Mouse (Mus musculus): ENCODE measurements around the gene Cdr1. TPM values are rescaled to one million over a fixed set of nuclear protein-coding genes. Genes with fewer than 3 reads are reported as not detected.

Cdr1 gene
- not detected in 2 replicates for total RNA-seq (2014; rRNA removed)
- polyA plus RNA-seq (2015; fragmentation: Nextera tagmentation; extraction: Ambion mirVana), result 1.7 and 4.0 TPM in 2 replicates

- Histone ChIP-seq H3K27me3 (ENCODE audit: insufficient read depth, low read length) (no peaks in the 10 kb centered on the region), H3K36me3 (ENCODE audit: insufficient read depth, low read length) (0 out of 2 replicates have a peak, but pooled peaks cover 3% of the 10 kb centered on the region), H3K9me3 (ENCODE audit: low read length) (no peaks in the 10 kb centered on the region; the same call in 1 of the 2 replicates), H3K27ac (no peak within 1 kb of the TSS), H3K9ac (replicated peaks; ENCODE audit: low read length) (no peak within 1 kb of the TSS), H3K4me1 (ENCODE audit: insufficient read depth, low read length) (no peaks in the 10 kb centered on the region), H3K4me3 (ENCODE audit: low read length) (no peak within 1 kb of the TSS), H3K4me2 (ENCODE audit: low read depth, low read length) (no peak within 1 kb of the TSS)
- no peak for DNase-seq (ENCODE audit: low spot score)
- TF ChIP-seq CTCF (IDR thresholded peaks at IDR 0.05; ENCODE audit: low read depth), result no peak
- no peak for ATAC-seq
- whole genome bisulfite sequencing, result 97% methylated on average over 6 of the region's 6 CpGs
Observed at GRCm38 (mm10) chrX:61185458-61185857, at the start of gene Cdr1. TSS of gene Cdr1 (minus strand) at chrX:61185558.

GRCm38 (mm10) chrX:61185869-61186268, 511 bp upstream of the Cdr1 start:
- 0 out of 2 replicates have a peak, but pooled peaks cover 3% of the 10 kb centered on the region for H3K36me3 ChIP-seq (ENCODE audit: insufficient read depth, low read length)
- H3K4me2 ChIP-seq (ENCODE audit: low read depth, low read length), result no peak overlapping the region
- WGBS, result 96% methylated on average over 6 of the region's 6 CpGs
- no peaks in the 10 kb centered on the region; the same call in 1 of the 2 replicates for H3K9me3 ChIP-seq (ENCODE audit: low read length)
- DNase-seq (ENCODE audit: low spot score) (no peak), ATAC-seq (no peak)
- H3K27me3 ChIP-seq (ENCODE audit: insufficient read depth, low read length), result no peaks in the 10 kb centered on the region
- TF ChIP-seq CTCF (IDR thresholded peaks at IDR 0.05; ENCODE audit: low read depth), result no peak
- no peak overlapping the region for H3K9ac ChIP-seq (replicated peaks; ENCODE audit: low read length)
- no peak overlapping the region for H3K4me3 ChIP-seq (ENCODE audit: low read length)
- H3K27ac ChIP-seq, result no peak overlapping the region
- H3K4me1 ChIP-seq (ENCODE audit: insufficient read depth, low read length), result no peaks in the 10 kb centered on the region

GRCm38 (mm10) chrX:61166519-61166918, 18.8 kb downstream of the Cdr1 start:
- peak; percentile 57 for TF ChIP-seq CTCF (IDR thresholded peaks at IDR 0.05; ENCODE audit: low read depth)
- DNase-seq (ENCODE audit: low spot score) (peak; percentile 66), ATAC-seq (no peak)
- no peaks in the 10 kb centered on the region for H3K9me3 ChIP-seq (ENCODE audit: low read length)
- no peak overlapping the region for H3K4me3 ChIP-seq (ENCODE audit: low read length)
- H3K4me1 ChIP-seq (ENCODE audit: insufficient read depth, low read length), result no peaks in the 10 kb centered on the region
- H3K36me3 ChIP-seq (ENCODE audit: insufficient read depth, low read length), result no peaks in the 10 kb centered on the region
- no peak overlapping the region for H3K4me2 ChIP-seq (ENCODE audit: low read depth, low read length)
- H3K27me3 ChIP-seq (ENCODE audit: insufficient read depth, low read length), result no peaks in the 10 kb centered on the region
- H3K9ac ChIP-seq (replicated peaks; ENCODE audit: low read length), result no peak overlapping the region
- H3K27ac ChIP-seq, result no peak overlapping the region
- 34% methylated on average over 2 of the region's 2 CpGs for WGBS

GRCm38 (mm10) chrX:61161249-61161648, 24.1 kb downstream of the Cdr1 start:
- H3K9ac ChIP-seq (replicated peaks; ENCODE audit: low read length), result no peak overlapping the region
- 64% methylated on average over 2 of the region's 2 CpGs for WGBS
- H3K9me3 ChIP-seq (ENCODE audit: low read length), result no peaks in the 10 kb centered on the region
- TF ChIP-seq CTCF (IDR thresholded peaks at IDR 0.05; ENCODE audit: low read depth), result peak; percentile 57; the same call in 1 of the 2 replicates
- no peak for ATAC-seq
- H3K27me3 ChIP-seq (ENCODE audit: insufficient read depth, low read length), result no peaks in the 10 kb centered on the region
- DNase-seq (ENCODE audit: low spot score), result peak; percentile 39
- no peak overlapping the region for H3K4me3 ChIP-seq (ENCODE audit: low read length)
- no peak overlapping the region for H3K27ac ChIP-seq
- H3K4me2 ChIP-seq (ENCODE audit: low read depth, low read length), result no peak overlapping the region
- H3K4me1 ChIP-seq (ENCODE audit: insufficient read depth, low read length), result no peaks in the 10 kb centered on the region
- H3K36me3 ChIP-seq (ENCODE audit: insufficient read depth, low read length), result no peaks in the 10 kb centered on the region

- H3K9me3 ChIP-seq (ENCODE audit: low read length), result no peaks in the 10 kb centered on the region
- no peak overlapping the region for H3K9ac ChIP-seq (replicated peaks; ENCODE audit: low read length)
- no peaks in the 10 kb centered on the region for H3K4me1 ChIP-seq (ENCODE audit: insufficient read depth, low read length)
- H3K27ac ChIP-seq, result no peak overlapping the region
- DNase-seq (ENCODE audit: low spot score) (no peak), ATAC-seq (no peak)
- no peak for TF ChIP-seq CTCF (IDR thresholded peaks at IDR 0.05; ENCODE audit: low read depth)
- WGBS, result 72% methylated on average over 1 of the region's 1 CpGs
- H3K27me3 ChIP-seq (ENCODE audit: insufficient read depth, low read length), result no peaks in the 10 kb centered on the region
- no peak overlapping the region for H3K4me3 ChIP-seq (ENCODE audit: low read length)
- no peaks in the 10 kb centered on the region for H3K36me3 ChIP-seq (ENCODE audit: insufficient read depth, low read length)
- H3K4me2 ChIP-seq (ENCODE audit: low read depth, low read length), result no peak overlapping the region
Observed at GRCm38 (mm10) chrX:61154657-61155256, 30.6 kb downstream of the Cdr1 start.

GRCm38 (mm10) chrX:61154246-61154645, 31.1 kb downstream of the Cdr1 start:
- H3K4me3 ChIP-seq (ENCODE audit: low read length), result no peak overlapping the region
- no peak overlapping the region for H3K27ac ChIP-seq
- DNase-seq (ENCODE audit: low spot score) (no peak), ATAC-seq (no peak)
- no peak overlapping the region for H3K9ac ChIP-seq (replicated peaks; ENCODE audit: low read length)
- H3K4me2 ChIP-seq (ENCODE audit: low read depth, low read length), result no peak overlapping the region
- H3K4me1 ChIP-seq (ENCODE audit: insufficient read depth, low read length), result no peaks in the 10 kb centered on the region
- H3K27me3 ChIP-seq (ENCODE audit: insufficient read depth, low read length), result no peaks in the 10 kb centered on the region
- WGBS, result 56% methylated on average over 3 of the region's 3 CpGs
- H3K9me3 ChIP-seq (ENCODE audit: low read length), result no peaks in the 10 kb centered on the region
- no peaks in the 10 kb centered on the region for H3K36me3 ChIP-seq (ENCODE audit: insufficient read depth, low read length)
- no peak for TF ChIP-seq CTCF (IDR thresholded peaks at IDR 0.05; ENCODE audit: low read depth)

- no peak for DNase-seq (ENCODE audit: low spot score)
- no peak overlapping the region for H3K9ac ChIP-seq (replicated peaks; ENCODE audit: low read length)
- no peaks in the 10 kb centered on the region for H3K4me1 ChIP-seq (ENCODE audit: insufficient read depth, low read length)
- H3K36me3 ChIP-seq (ENCODE audit: insufficient read depth, low read length), result no peaks in the 10 kb centered on the region
- no peaks in the 10 kb centered on the region for H3K9me3 ChIP-seq (ENCODE audit: low read length)
- no peak overlapping the region for H3K27ac ChIP-seq
- 33% methylated on average over 2 of the region's 2 CpGs for WGBS
- H3K4me2 ChIP-seq (ENCODE audit: low read depth, low read length), result no peak overlapping the region
- no peaks in the 10 kb centered on the region for H3K27me3 ChIP-seq (ENCODE audit: insufficient read depth, low read length)
- TF ChIP-seq CTCF (IDR thresholded peaks at IDR 0.05; ENCODE audit: low read depth), result no peak
- ATAC-seq, result no peak
- H3K4me3 ChIP-seq (ENCODE audit: low read length), result no peak overlapping the region
Observed at GRCm38 (mm10) chrX:61146569-61146968, 38.8 kb downstream of the Cdr1 start.
